Mouse (Mus musculus): ENCODE results near the gene Akain1.

DNA sequence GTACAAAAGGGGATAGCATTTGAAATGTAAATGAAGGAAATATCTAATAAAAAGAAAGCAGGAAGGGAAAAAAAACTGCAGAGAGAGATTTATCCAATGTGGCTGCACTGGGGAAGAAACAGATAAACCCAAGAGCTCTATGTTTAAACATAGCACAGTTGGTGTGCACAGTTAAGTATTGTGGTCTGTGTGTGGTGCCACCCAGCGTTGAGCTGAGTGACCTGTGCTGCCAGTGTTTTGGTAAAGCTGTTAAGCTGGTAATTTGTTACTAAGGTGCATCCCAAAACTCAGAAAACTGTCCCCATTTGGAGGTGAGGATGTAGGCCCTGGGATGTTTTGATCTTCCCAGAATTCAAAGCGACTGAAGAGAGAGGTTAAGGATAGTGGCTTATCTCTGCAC, 59.8 kb downstream of the Akain1 start:
- TF ChIP-seq CTCF (IDR thresholded peaks at IDR 0.05; ENCODE audit: low read depth, low read length) (no peak), POLR2A (IDR thresholded peaks at IDR 0.05; ENCODE audit: borderline replicate concordance, low read depth, low read length) (no peak)
